In genomic region chr19:18067855-18068494, GRCm38 (mm10) we compare ENCODE assay signal across 10 mouse cellular contexts.
"Had no signal": no experiment of that assay in that cellular context is flagged by ENCODE, and none has a peak within 500 bp of the region (broad histone marks: within the 10 kb centered on the region; RNA-seq: fewer than 3 reads in every experiment).

No protein-coding gene starts in this region.

- H3K27me3 ChIP-seq: midbrain, embryonic 13.5 days; stomach, embryonic 15.5 days had no signal

- H3K9me3 ChIP-seq: midbrain, embryonic 13.5 days; stomach, embryonic 15.5 days had no signal

- H3K27ac ChIP-seq: left cerebral cortex, adult 2 months; liver, embryonic 14.5 days; midbrain, embryonic 13.5 days; stomach, embryonic 15.5 days had no signal

- H3K4me1 ChIP-seq: midbrain, embryonic 13.5 days; stomach, embryonic 15.5 days had no signal

- H3K36me3 ChIP-seq: midbrain, embryonic 13.5 days; stomach, embryonic 15.5 days had no signal

- ATAC-seq: hindbrain, embryonic 16.5 days; inflammation-experienced regulatory T-cells, adult 6 months; midbrain, embryonic 13.5 days had no signal

- H3K4me2 ChIP-seq: midbrain, embryonic 13.5 days; stomach, embryonic 15.5 days had no signal

- H3K4me3 ChIP-seq: left cerebral cortex, adult 2 months; midbrain, embryonic 13.5 days; stomach, embryonic 15.5 days had no signal

- DNase-seq: kidney, adult 2 months; right cerebral cortex, postnatal 14 days; thymus, adult 2 months; thymus, postnatal 25 days had no signal

- H3K9ac ChIP-seq: liver, embryonic 14.5 days; midbrain, embryonic 13.5 days; stomach, embryonic 15.5 days had no signal
